Mouse (Mus musculus) erythroblast, embryonic 14.5 days (primary cell): ENCODE measurements around the gene Aqp11.

Experiments used
- GATA1 ChIP-seq: IDR thresholded peaks from 2 replicates; pipeline ENCODE4 v1.6.1; 2012; ENCODE audit warnings: low read length, inconsistent platforms, mixed read lengths
- TAL1 ChIP-seq: IDR thresholded peaks from 3 replicates; pipeline ENCODE4 v1.6.1; 2012; ENCODE audit warnings: low read length, inconsistent platforms, mixed read lengths

GRCm38 (mm10) chr7:97717326-97717725 lies 20.8 kb downstream of the Aqp11 start:
- TF ChIP-seq GATA1 = no peak
- no peak for TF ChIP-seq TAL1
